Mouse (Mus musculus) stomach, postnatal 0 days (tissue): ENCODE data around the gene Gatd1.

ENCODE experiments used
- CTCF ChIP-seq: IDR thresholded peaks from 2 replicates; pipeline ENCODE4 v1.5.1; 2016; ENCODE audit warnings: antibody characterized with exemption, low read depth, mild to moderate bottlenecking, moderate library complexity
- EP300 ChIP-seq: optimal IDR thresholded peaks from 2 replicates; pipeline ENCODE3; 2016; ENCODE audit warnings: antibody characterized with exemption

DNA sequence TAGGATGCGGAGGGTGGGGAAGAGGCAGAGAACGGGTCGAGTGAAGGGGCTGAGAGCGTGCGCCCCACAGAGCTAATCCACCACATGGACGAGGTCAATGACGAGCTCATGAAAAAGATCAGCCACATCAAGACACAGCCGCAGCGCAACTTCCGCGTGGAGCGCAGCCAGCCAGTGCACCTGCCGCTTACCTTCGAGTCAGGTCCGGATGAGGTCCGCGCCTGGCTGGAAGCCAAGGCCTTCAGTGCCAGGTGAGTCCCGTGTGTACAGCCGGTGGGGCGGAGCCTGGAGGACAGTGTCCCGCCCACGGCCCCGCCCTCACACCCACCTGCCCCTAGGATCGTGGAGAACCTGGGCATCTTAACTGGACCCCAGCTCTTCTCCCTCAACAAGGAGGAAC lies 52.4 kb downstream of the Gatd1 start:
- TF ChIP-seq CTCF: no peak
- no peak for TF ChIP-seq EP300
